Mouse (Mus musculus) intestine, embryonic 16.5 days (tissue): ENCODE data around the gene Tjp3. TPM values are rescaled to one million over a fixed set of nuclear protein-coding genes. Genes with fewer than 3 reads are reported as not detected.

Source experiments
- ATAC-seq: fragments of 200-750 bp; cut with Nextera tagmentation; 2 replicates; pipeline ENCODE4 v1.8.0; 2017; ENCODE audit warnings: moderate TSS enrichment, moderate library complexity
- H3K27ac ChIP-seq: fragments of 300-500 bp; sonication (generic); 2 replicates; pipeline ENCODE4 v1.5.1; 2014; ENCODE audit warnings: mild to moderate bottlenecking, low read length
- H3K27me3 ChIP-seq: fragments of 300-500 bp; sonication (generic); replicated peaks from 2 replicates; pipeline ENCODE4 v1.6.1; 2014; ENCODE audit warnings: low read length, control low read depth, mixed read lengths; ENCODE audit not compliant: control insufficient read depth, insufficient read depth
- H3K36me3 ChIP-seq: fragments of 300-500 bp; sonication (generic); 2 replicates; pipeline ENCODE4 v1.6.1; 2014; ENCODE audit warnings: low read length, control low read depth; ENCODE audit not compliant: control insufficient read depth, insufficient read depth
- H3K4me1 ChIP-seq: fragments of 300-500 bp; sonication (generic); 2 replicates; pipeline ENCODE4 v1.6.1; 2014; ENCODE audit warnings: low read length, control low read depth, mixed read lengths; ENCODE audit not compliant: control insufficient read depth, insufficient read depth
- H3K4me2 ChIP-seq: fragments of 300-500 bp; sonication (generic); 2 replicates; pipeline ENCODE4 v1.6.1; 2014; ENCODE audit warnings: low read depth, low read length, control low read depth
- H3K4me3 ChIP-seq: fragments of 300-500 bp; sonication (generic); 2 replicates; pipeline ENCODE4 v1.5.1; 2014; ENCODE audit warnings: mild to moderate bottlenecking, low read length
- H3K9ac ChIP-seq: fragments of 300-500 bp; sonication (generic); 2 replicates; pipeline ENCODE4 v1.6.1; 2014; ENCODE audit warnings: low read depth, low read length
- H3K9me3 ChIP-seq: fragments of 300-500 bp; sonication (generic); 2 replicates; pipeline ENCODE4 v1.6.1; 2016; ENCODE audit warnings: low read length, control low read depth; ENCODE audit not compliant: control insufficient read depth
- WGBS: fragments of 180-500 bp; shearing (Covaris S2); extraction: QIAGEN DNeasy Blood & Tissue Kit; methylation state at CpG from one replicate; pipeline ENCODE4 v1.1.7; 2014; 5-methylcytosine and 5-hydroxymethylcytosine counted together
- polyA plus RNA-seq: library from polyadenylated mRNA; unstranded; fragments of >200 nt; fragmentation: Nextera tagmentation; extraction: Ambion mirVana; gene quantifications from 2 replicates; pipeline ENCODE4 v1.2.1, GENCODE M21; 2015

Gene Tjp3
- polyA plus RNA-seq, 1 experiment from 2014 or later: 53.2 TPM

DNA sequence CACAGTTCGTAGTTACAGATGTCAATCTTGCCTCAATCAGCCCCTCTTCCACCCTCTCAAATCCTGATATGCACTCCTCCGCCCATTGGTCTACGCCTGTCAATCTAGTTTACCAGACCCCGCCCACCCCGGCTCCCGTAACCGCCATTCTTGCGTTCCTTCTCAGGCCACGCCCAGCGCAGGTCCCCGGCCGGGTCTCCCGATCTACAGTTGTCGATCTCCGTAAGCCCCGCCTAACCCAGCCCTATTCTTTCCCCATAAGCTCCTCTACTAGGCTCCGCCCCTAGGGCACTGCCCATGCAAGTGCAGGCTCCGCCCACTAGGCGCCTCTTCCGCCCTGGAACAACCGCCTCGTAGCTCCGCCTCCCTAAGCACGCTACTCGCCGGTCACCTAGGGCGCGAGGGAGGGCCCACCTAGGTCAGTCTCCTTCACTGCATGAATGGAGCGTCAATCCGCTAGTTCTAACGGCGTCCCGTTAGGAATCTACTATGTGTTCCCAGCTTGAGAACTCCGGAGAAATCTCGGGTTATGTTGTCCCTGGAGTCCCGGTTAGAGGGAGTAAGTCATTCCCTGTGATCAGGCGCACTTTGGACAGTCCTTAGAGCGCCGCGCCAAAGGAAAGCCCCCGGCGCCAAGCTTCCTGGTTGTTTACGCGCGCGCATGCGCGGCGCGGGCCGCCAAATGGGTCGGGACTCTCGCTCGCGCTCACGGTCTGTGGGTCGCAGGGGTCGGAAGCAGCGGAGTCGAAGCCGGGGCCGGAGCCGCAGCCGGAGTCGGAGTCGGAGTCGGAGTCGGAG is 29.4 kb upstream of the Tjp3 start, which contains the start of gene Cactin:
Gene Cactin, plus strand, starts transcription at position 554 of the 798 bp plus-strand sequence.
- H3K36me3 ChIP-seq: peaks cover 31% of the 10 kb centered on the region
- peak within 1 kb of the TSS; percentile 82 for H3K4me2 ChIP-seq
- ATAC-seq: peak; percentile 91
- peak within 1 kb of the TSS; percentile 93 for H3K9ac ChIP-seq
- H3K27ac ChIP-seq: peak within 1 kb of the TSS; percentile 94
- no peaks in the 10 kb centered on the region for H3K9me3 ChIP-seq
- peaks cover 46% of the 10 kb centered on the region for H3K4me1 ChIP-seq
- H3K27me3 ChIP-seq: no peaks in the 10 kb centered on the region
- peak within 1 kb of the TSS; percentile 94 for H3K4me3 ChIP-seq
- whole genome bisulfite sequencing: under 1% methylated on average over 68 of the region's 68 CpGs

DNA sequence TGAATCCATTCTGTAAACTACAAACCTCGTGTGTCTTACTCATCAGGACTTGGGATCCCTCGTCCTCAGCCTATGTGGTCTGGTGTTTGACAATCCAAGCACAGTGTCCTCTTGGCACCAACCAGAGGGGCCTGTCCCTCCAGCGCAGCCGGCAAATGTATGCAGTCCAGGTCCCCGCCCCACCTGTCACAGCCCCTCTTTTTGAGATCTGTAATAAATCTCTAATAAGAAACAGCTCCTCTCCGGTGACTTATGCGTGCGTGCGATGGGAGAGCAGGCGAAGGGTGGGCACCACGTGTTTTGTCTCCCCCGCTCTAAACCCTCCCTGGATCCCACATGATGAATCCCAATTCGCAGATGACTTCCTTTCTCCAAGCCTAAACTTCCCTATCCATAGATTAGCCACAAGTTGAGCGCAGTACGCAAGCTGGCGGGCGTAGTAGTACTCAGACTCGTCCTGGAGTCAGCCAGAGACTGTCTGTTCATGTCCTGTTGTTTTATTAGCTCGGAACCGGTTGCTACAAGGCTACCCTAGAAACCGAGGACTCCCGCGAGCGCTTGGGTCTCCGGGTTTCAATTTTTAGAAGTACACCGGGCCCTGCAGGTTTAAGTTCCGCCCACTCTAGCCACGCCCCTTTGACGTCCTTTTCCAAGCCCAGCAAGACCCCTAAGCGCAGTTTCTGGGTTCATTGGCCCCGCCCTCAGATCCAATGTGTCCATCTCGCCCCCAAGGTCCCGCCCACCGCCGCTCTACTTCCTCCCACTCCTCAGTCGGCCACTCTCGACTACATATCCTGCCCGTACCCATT is 28.6 kb upstream of the Tjp3 start:
- Histone ChIP-seq H3K27ac (peak overlapping the region; percentile 94), H3K36me3 (peaks cover 26% of the 10 kb centered on the region), H3K27me3 (no peaks in the 10 kb centered on the region), H3K4me2 (peak overlapping the region; percentile 57), H3K4me3 (peak overlapping the region; percentile 94), H3K9me3 (no peaks in the 10 kb centered on the region), H3K9ac (peak overlapping the region; percentile 72), H3K4me1 (peaks cover 46% of the 10 kb centered on the region)
- ATAC-seq: no peak
- WGBS: 1% methylated on average over 38 of the region's 38 CpGs

DNA sequence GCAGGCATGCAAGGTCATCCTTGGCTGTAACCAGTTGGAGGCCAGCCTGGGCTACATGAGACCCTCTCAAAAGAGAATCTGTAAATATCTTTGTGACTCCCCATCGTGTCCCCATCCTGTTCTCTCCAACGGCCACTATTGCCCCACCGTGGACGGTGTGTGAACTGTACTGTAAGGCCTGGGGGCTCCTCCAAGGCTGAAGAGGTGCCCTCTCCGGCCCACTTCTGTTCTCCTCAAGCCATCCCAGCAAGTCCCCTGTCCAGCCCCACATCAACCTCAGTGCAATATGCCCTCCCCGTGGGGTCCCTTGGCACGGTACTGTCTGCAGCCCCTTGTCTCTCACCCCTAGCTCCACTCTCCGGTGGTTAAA is 27.9 kb upstream of the Tjp3 start:
- ATAC-seq: no peak

DNA sequence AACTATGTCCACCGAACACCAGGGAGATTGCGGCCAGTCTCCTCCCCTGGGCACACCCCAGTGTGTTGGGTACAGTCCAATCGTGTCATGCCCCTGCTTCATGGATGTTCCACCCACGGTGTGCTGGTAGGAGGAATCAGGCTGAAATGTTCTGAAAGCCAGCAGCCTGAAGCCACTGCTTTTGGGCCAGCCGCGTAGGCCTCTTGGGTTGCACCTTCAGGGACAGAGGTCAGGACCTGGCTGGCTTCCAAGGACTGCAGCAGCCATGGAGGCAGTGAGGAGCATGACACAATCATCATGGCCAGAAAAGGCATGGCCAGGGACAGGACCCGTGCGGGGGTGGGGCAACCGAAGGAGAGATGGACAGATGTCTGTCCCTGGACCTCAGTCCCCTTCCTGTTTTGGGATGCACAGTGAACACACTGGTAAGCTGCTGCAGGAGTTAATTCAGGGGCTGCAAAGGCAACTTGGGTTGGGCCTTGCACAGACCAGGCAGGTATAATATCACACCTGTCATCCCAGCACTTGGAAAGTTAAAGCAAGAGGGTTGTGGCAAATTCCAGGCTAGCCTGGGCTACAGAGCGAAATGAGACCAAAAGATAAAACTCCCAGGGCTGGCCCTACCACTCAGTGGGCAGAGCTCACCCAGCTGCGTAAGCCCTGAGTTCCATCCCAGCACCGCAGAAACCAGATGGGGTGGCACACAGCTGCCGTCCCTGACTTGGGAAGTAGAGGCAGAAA is 27.4 kb upstream of the Tjp3 start:
- Histone ChIP-seq H3K4me3 (no peak overlapping the region), H3K9me3 (no peaks in the 10 kb centered on the region), H3K9ac (peak overlapping the region; percentile 72), H3K4me1 (peaks cover 46% of the 10 kb centered on the region), H3K4me2 (peak overlapping the region; percentile 57), H3K27ac (peak overlapping the region; percentile 94; the same call in 1 of the 2 replicates), H3K27me3 (no peaks in the 10 kb centered on the region), H3K36me3 (peaks cover 16% of the 10 kb centered on the region)
- WGBS: 93% methylated on average over 13 of the region's 13 CpGs
- ATAC-seq: no peak

More for the DNA sequence above, 27.9 kb upstream of the Tjp3 start:
- Histone ChIP-seq H3K4me2 (peak overlapping the region; percentile 57), H3K36me3 (peaks cover 22% of the 10 kb centered on the region), H3K4me1 (peaks cover 46% of the 10 kb centered on the region), H3K4me3 (peak overlapping the region; percentile 94), H3K9ac (peak overlapping the region; percentile 72), H3K27ac (peak overlapping the region; percentile 94), H3K27me3 (no peaks in the 10 kb centered on the region), H3K9me3 (no peaks in the 10 kb centered on the region)
- 35% methylated on average over 8 of the region's 8 CpGs for WGBS

DNA sequence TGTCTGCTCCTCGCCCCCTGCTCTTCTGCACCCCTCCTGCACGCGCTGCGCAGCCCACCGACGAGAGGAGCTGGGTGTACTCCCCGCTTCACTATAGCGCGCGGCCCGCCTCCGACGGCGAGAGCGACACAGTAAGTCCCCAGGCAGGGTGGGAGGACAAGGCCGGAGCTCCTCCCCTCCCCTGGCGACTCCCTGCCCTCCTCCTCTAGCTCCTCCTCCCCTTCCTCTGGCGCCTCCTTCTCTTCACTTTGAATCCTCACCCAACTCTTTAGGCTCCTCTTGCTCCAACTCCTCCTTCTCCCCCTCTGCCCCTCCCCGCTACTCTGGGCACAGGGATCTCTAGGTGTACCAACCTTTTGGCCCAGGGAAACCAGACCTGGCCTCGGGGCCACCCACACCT is 25.9 kb upstream of the Tjp3 start:
- peak; percentile 14 for ATAC-seq
- H3K4me1 ChIP-seq: peaks cover 42% of the 10 kb centered on the region
- peaks cover 14% of the 10 kb centered on the region for H3K36me3 ChIP-seq
- 18% methylated on average over 20 of the region's 20 CpGs for WGBS
- H3K9me3 ChIP-seq: no peaks in the 10 kb centered on the region
- H3K4me2 ChIP-seq: peak overlapping the region; percentile 67
- peak overlapping the region; percentile 76 for H3K27ac ChIP-seq
- peak overlapping the region; percentile 43 for H3K4me3 ChIP-seq
- no peaks in the 10 kb centered on the region for H3K27me3 ChIP-seq
- H3K9ac ChIP-seq: peak overlapping the region; percentile 70

DNA sequence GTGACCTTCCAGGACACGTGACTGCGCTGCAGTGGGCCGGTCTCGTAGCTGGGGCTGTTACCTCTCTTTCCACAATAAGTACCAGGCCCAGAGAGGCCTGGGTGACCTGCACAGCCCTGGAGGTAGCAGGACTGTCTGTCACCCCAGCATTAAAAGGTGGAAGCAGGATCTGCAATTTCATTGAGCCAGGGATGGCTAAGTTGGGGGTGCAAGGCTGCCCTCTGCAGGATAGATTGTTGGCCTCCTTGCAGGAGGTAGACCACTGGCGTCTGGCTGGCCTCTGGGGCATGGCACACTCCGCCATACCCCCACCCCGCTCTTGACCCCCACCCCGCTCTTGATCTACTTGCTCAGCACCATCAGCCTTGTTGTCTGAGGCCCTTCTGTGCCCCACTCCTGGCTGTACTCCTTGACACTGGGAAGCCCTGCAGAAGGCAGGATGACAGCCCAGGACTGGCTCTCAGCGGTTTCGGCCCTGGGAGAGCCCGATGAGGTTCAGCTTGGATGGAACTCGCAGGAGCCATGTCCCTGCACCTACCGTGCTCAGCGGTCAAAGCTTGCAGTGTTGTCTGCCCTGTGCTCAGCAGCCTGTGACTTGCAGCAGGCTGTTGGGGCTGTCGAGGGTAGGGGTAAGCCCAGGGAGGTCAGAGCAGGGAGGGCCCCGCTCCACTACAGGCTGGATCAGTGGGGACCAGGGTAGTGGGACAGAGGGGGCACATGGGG is 25.1 kb upstream of the Tjp3 start:
- WGBS: 52% methylated on average over 16 of the region's 16 CpGs
- no peak for ATAC-seq
- Histone ChIP-seq H3K4me1 (peaks cover 35% of the 10 kb centered on the region), H3K27ac (peak overlapping the region; percentile 23), H3K27me3 (no peaks in the 10 kb centered on the region), H3K36me3 (peaks cover 17% of the 10 kb centered on the region), H3K4me2 (peak overlapping the region; percentile 67), H3K4me3 (peak overlapping the region; percentile 43), H3K9ac (peak overlapping the region; percentile 70), H3K9me3 (no peaks in the 10 kb centered on the region)

DNA sequence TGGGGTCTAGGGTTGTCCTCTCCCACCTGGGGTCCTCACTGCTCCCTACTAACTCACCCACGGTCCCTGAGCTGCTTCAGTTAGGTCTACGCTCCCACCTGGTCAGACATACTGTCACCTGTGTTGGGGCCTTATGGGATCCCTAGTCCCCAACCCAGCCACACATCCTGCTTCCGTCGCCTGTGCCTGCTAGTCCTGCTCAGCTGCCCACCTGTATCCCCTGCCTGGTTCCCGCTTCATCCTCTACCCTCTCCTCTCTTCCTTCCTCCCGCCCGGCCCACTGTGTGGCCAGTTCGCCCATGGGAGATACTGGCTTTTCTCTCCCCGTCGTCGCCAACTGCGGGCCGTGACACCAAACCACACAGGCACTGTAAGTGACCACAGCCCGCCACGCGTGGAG is 24.2 kb upstream of the Tjp3 start:
- Histone ChIP-seq H3K4me2 (no peak overlapping the region), H3K27me3 (no peaks in the 10 kb centered on the region), H3K27ac (no peak overlapping the region), H3K9ac (no peak overlapping the region), H3K36me3 (peaks cover 21% of the 10 kb centered on the region), H3K4me3 (no peak overlapping the region), H3K9me3 (no peaks in the 10 kb centered on the region), H3K4me1 (peaks cover 35% of the 10 kb centered on the region)
- 91% methylated on average over 16 of the region's 16 CpGs for WGBS
- ATAC-seq: no peak

DNA sequence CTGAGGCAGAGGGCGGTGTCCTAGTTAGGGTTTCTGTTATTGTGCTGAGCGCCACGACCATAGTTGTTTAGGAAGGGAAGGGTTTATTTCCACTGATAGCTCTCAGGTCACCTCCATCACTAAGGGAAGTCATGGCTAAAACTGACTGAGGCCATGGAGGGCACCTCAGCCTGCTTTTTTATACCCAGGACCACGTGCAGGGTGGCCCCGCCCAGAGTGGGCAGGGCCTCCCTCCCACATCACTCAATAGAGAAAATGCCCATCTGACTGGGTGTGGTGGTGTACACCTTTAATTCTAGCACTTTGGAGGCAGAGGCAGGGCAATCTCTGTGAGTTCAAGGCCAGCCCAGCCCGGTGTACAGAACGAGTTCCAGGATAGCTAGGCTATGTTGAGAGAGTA is 22.8 kb upstream of the Tjp3 start:
- no peak overlapping the region for H3K27ac ChIP-seq
- no peak overlapping the region for H3K4me2 ChIP-seq
- peaks cover 30% of the 10 kb centered on the region for H3K4me1 ChIP-seq
- H3K27me3 ChIP-seq: no peaks in the 10 kb centered on the region
- H3K36me3 ChIP-seq: peaks cover 21% of the 10 kb centered on the region
- no peak overlapping the region for H3K4me3 ChIP-seq
- 78% methylated on average over 7 of the region's 7 CpGs for WGBS
- no peaks in the 10 kb centered on the region for H3K9me3 ChIP-seq
- no peak for ATAC-seq
- H3K9ac ChIP-seq: no peak overlapping the region
